Mouse (Mus musculus): ENCODE measurements around the gene Bcl9.

The Bcl9 gene

DNA sequence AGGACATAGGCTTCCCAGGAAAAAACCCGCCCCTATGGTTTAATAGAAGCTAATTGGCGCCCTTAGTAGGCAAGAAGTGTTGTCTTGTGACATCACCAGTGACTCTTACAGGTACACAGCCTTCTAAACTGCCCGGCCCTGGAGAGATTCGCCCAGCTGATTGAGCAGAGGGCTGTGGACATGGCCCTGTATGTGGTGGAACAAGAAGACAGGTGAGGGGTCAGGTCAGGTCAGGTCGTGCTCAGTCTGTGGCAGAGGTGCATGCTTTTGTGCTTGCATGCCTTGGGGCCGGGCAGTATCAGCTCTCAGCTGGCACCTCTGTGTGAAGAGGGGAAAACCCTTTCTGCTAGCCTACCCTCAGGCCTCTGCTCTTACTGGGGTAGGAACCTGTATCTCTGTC, 126.2 kb downstream of the Bcl9 start:
- DNase-seq: no peak

- DNase-seq: no peak
Measured at GRCm38 (mm10) chr3:97167126-97167525, 130.6 kb downstream of the Bcl9 start.

GRCm38 (mm10) chr3:97164477-97164876, 133.2 kb downstream of the Bcl9 start:
- no peak for DNase-seq

- no peak for DNase-seq
Measured at GRCm38 (mm10) chr3:97161773-97162172, 135.9 kb downstream of the Bcl9 start.

DNA sequence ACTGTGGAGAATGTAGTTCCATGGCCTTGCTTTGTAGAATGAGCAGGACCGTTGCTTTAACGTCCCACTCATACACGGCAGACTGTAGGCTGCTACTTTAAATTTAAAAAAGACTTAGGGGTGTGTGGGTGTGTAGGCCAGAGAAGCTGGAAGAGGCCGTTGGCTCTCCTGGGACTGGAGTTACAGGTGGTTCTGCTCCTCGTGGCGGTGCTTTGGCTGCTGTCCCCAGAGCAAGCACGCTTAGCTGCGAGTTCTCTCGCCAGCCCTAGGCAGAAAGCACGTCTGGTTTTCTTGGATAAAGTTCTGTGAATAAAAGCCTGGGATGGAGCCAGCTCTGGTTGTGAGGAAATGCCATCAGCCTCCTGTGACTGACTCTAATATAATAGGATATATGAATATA, 136.8 kb downstream of the Bcl9 start:
- peak; percentile 13 for DNase-seq

DNA sequence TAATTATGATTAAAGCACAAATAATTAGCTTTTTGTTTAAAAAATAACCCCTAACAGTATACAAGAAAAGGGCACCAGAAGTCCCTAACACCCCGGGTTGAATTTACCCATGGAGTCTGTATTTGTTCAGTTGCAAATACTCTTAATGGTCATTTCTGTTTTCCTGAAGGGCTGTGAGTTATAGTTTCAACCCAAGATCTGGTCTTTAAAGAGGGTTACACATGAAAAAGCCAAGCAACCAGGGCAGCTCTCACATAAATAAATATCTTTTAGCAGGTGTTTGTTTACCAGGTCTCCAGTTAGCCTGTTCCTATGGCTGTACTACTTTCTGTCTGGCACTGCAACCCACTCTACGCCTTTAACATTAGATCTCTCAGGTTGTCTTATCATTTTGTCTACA, 137.7 kb downstream of the Bcl9 start:
- DNase-seq: no peak

- no peak for DNase-seq
Measured at GRCm38 (mm10) chr3:97159509-97159850, 138.2 kb downstream of the Bcl9 start.

GRCm38 (mm10) chr3:97158611-97159508, 138.9 kb downstream of the Bcl9 start, which contains the start of gene Acp6:
Gene Acp6, plus strand, starts transcription at chr3:97158777.
- peak; percentile 95 for DNase-seq

- peak; percentile 89 for DNase-seq
Measured at GRCm38 (mm10) chr3:97157958-97158599, 139.6 kb downstream of the Bcl9 start.

GRCm38 (mm10) chr3:97157308-97157707, 140.4 kb downstream of the Bcl9 start:
- no peak for DNase-seq

GRCm38 (mm10) chr3:97156431-97156830, 141.3 kb downstream of the Bcl9 start:
- DNase-seq: peak; percentile 9

Data from lung, postnatal 10 days (tissue).